Mouse (Mus musculus): Measurements from ENCODE around the gene Usp43.

GRCm38 (mm10) chr11:67885921-67886320 lies 36.0 kb downstream of the Usp43 start:
- TF ChIP-seq POLR2A (IDR thresholded peaks at IDR 0.05; ENCODE audit: control insufficient read depth, extremely low read depth, insufficient read depth, low read length, poor library complexity) (no peak), CTCF (IDR thresholded peaks at IDR 0.05; ENCODE audit: borderline replicate concordance, control insufficient read depth, extremely low read depth, insufficient read depth, low read length, poor library complexity) (no peak)
